Mouse (Mus musculus) CH12.LX (cell line): ENCODE results near the gene Hist1h1t. TPM values are rescaled to one million over a fixed set of nuclear protein-coding genes. Genes with fewer than 3 reads are reported as not detected.
"Not testable (repeated sequence)": the region's sequence is repeated elsewhere in the genome, so short reads cannot be mapped to it uniquely, and the experiment has no call there.

ENCODE experiments used
- DNase-seq: peaks from one replicate; pipeline ENCODE4 v3.0.0-alpha.2; 2013; ENCODE audit errors: extremely low read depth
- H3K27ac ChIP-seq: 2 replicates; pipeline ENCODE4 v1.5.1; 2012; ENCODE audit warnings: low read depth, mild to moderate bottlenecking, control low read depth, moderate library complexity; ENCODE audit not compliant: insufficient read depth
- H3K27me3 ChIP-seq: replicated peaks from 2 replicates; pipeline ENCODE3; 2012; ENCODE audit warnings: inconsistent platforms
- H3K36me3 ChIP-seq, 2 experiments: replicated peaks in 1 of 2; 2 replicates each; pipeline versions ENCODE3 to v1.6.1; 2012; ENCODE audit warnings: inconsistent platforms in 1 of 2, low read length in 1 of 2, mild to moderate bottlenecking in 1 of 2, mixed read lengths in 1 of 2, moderate library complexity in 1 of 2; ENCODE audit not compliant: control insufficient read depth in 1 of 2, insufficient read depth in 1 of 2
- H3K4me1 ChIP-seq, 2 experiments: 2 replicates each; pipeline ENCODE4 v1.6.1; 2012; ENCODE audit warnings: inconsistent platforms in 1 of 2, moderate library complexity in 1 of 2; ENCODE audit not compliant: insufficient read depth in 2 of 2, control insufficient read depth in 1 of 2
- H3K4me2 ChIP-seq: 2 replicates; pipeline ENCODE4 v1.6.1; 2012; ENCODE audit warnings: low read depth, mild to moderate bottlenecking, control low read depth; ENCODE audit not compliant: poor library complexity, insufficient read depth, severe bottlenecking
- H3K4me3 ChIP-seq, 3 experiments: fragments of 150-350 bp in 1 of 3; sonication (generic) in 1 of 3; replicated peaks in 1 of 3; 2 replicates each; pipeline versions ENCODE3 to v1.5.1; 2011 to 2012; ENCODE audit warnings: low read depth in 2 of 3, low read length in 2 of 3, mild to moderate bottlenecking in 2 of 3, moderate library complexity in 2 of 3, control low read depth in 1 of 3, improper control_type of control experiment in 1 of 3, inconsistent platforms in 1 of 3, mixed read lengths in 1 of 3; ENCODE audit not compliant: poor library complexity in 1 of 3
- H3K79me2 ChIP-seq: replicated peaks from 2 replicates; pipeline ENCODE4 v1.6.1; 2012; ENCODE audit warnings: mild to moderate bottlenecking, moderate library complexity; ENCODE audit not compliant: control insufficient read depth, poor library complexity, insufficient read depth, severe bottlenecking; ENCODE audit errors: extremely low read depth
- H3K9ac ChIP-seq: 2 replicates; pipeline ENCODE4 v1.6.1; 2012; ENCODE audit warnings: low read depth, mild to moderate bottlenecking, control low read depth, moderate library complexity; ENCODE audit not compliant: insufficient read depth
- H3K9me3 ChIP-seq: replicated peaks from 2 replicates; pipeline ENCODE3; 2012; ENCODE audit warnings: low read length, inconsistent platforms, mixed read lengths
- BHLHE40 ChIP-seq: IDR thresholded peaks from 2 replicates; pipeline ENCODE4 v1.6.1; 2011; ENCODE audit warnings: mild to moderate bottlenecking, low read depth, low read length, improper control_type of control experiment
- CHD1 ChIP-seq: IDR thresholded peaks from 2 replicates; pipeline ENCODE4 v1.6.1; 2012; ENCODE audit warnings: low read depth, low read length, improper control_type of control experiment, inconsistent platforms
- CHD2 ChIP-seq: IDR thresholded peaks from 2 replicates; pipeline ENCODE4 v1.6.1; 2011; ENCODE audit warnings: low read length, improper control_type of control experiment
- E2F4 ChIP-seq: IDR thresholded peaks from 2 replicates; pipeline ENCODE4 v1.6.1; 2011; ENCODE audit warnings: low read depth, low read length, improper control_type of control experiment; ENCODE audit not compliant: insufficient replicate concordance
- HCFC1 ChIP-seq: IDR thresholded peaks from 2 replicates; pipeline ENCODE4 v1.6.1; 2012; ENCODE audit warnings: low read depth, mild to moderate bottlenecking, inconsistent platforms, low read length, improper control_type of control experiment
- IRF4 ChIP-seq: IDR thresholded peaks from 2 replicates; pipeline ENCODE4 v1.6.1; 2014; ENCODE audit warnings: low read depth, mild to moderate bottlenecking, inconsistent platforms, low read length, improper control_type of control experiment
- JUN ChIP-seq: IDR thresholded peaks from 2 replicates; pipeline ENCODE4 v1.6.1; 2011; ENCODE audit warnings: low read depth, mild to moderate bottlenecking, low read length, improper control_type of control experiment, moderate library complexity; ENCODE audit not compliant: insufficient read depth
- JUND ChIP-seq: conservative IDR thresholded peaks from 2 replicates; pipeline ENCODE4 v1.6.1; 2011; ENCODE audit warnings: low read depth, low read length, improper control_type of control experiment
- KAT2A ChIP-seq: IDR thresholded peaks from 2 replicates; pipeline ENCODE4 v1.6.1; 2012; ENCODE audit warnings: low read length, improper control_type of control experiment, inconsistent platforms; ENCODE audit not compliant: insufficient replicate concordance
- MAFK ChIP-seq: IDR thresholded peaks from 2 replicates; pipeline ENCODE4 v1.6.1; 2011; ENCODE audit warnings: low read length, improper control_type of control experiment; ENCODE audit not compliant: insufficient replicate concordance
- MAX ChIP-seq: IDR thresholded peaks from 2 replicates; pipeline ENCODE4 v1.6.1; 2011; ENCODE audit warnings: low read length, improper control_type of control experiment
- MAZ ChIP-seq: IDR thresholded peaks from 2 replicates; pipeline ENCODE4 v1.6.1; 2012; ENCODE audit warnings: low read depth, mild to moderate bottlenecking, inconsistent platforms, low read length, improper control_type of control experiment, moderate library complexity
- MEF2A ChIP-seq: IDR thresholded peaks from 2 replicates; pipeline ENCODE4 v1.6.1; 2014; ENCODE audit warnings: low read depth, mild to moderate bottlenecking, inconsistent platforms, low read length, improper control_type of control experiment, borderline replicate concordance
- MXI1 ChIP-seq: IDR thresholded peaks from 2 replicates; pipeline ENCODE4 v1.6.1; 2011; ENCODE audit warnings: mild to moderate bottlenecking, low read depth, low read length, improper control_type of control experiment
- MYC ChIP-seq: IDR thresholded peaks from 2 replicates; pipeline ENCODE4 v1.6.1; 2011; ENCODE audit warnings: low read depth, mild to moderate bottlenecking, improper control_type of control experiment, low read length
- NELFE ChIP-seq: IDR thresholded peaks from 2 replicates; pipeline ENCODE4 v1.6.1; 2011; ENCODE audit warnings: low read depth, low read length, improper control_type of control experiment
- NRF1 ChIP-seq: IDR thresholded peaks from 2 replicates; pipeline ENCODE4 v1.6.1; 2014; ENCODE audit warnings: low read depth, mild to moderate bottlenecking, inconsistent platforms, low read length, improper control_type of control experiment, moderate library complexity
- POLR2A ChIP-seq: IDR thresholded peaks from 2 replicates; pipeline ENCODE4 v1.6.1; 2011; ENCODE audit warnings: low read depth, mild to moderate bottlenecking, improper control_type of control experiment, low read length
- POLR2AphosphoS2 ChIP-seq: IDR thresholded peaks from 2 replicates; pipeline ENCODE4 v1.6.1; 2011; ENCODE audit warnings: low read depth, low read length, improper control_type of control experiment
- SIN3A ChIP-seq: IDR thresholded peaks from 2 replicates; pipeline ENCODE4 v1.6.1; 2012; ENCODE audit warnings: low read length, improper control_type of control experiment, inconsistent platforms
- TBP ChIP-seq: conservative IDR thresholded peaks from 2 replicates; pipeline ENCODE4 v1.6.1; 2011; ENCODE audit warnings: low read depth, low read length, improper control_type of control experiment
- TCF12 ChIP-seq: IDR thresholded peaks from 2 replicates; pipeline ENCODE4 v1.6.1; 2014; ENCODE audit warnings: low read depth, mild to moderate bottlenecking, inconsistent platforms, low read length, improper control_type of control experiment
- UBTF ChIP-seq: IDR thresholded peaks from 2 replicates; pipeline ENCODE4 v1.6.1; 2012; ENCODE audit warnings: low read depth, mild to moderate bottlenecking, inconsistent platforms, low read length, improper control_type of control experiment, moderate library complexity
- USF2 ChIP-seq: conservative IDR thresholded peaks from 2 replicates; pipeline ENCODE4 v1.6.1; 2011; ENCODE audit warnings: low read depth, low read length, improper control_type of control experiment
- ZMIZ1 ChIP-seq: IDR thresholded peaks from 2 replicates; pipeline ENCODE4 v1.6.1; 2012; ENCODE audit warnings: low read depth, mild to moderate bottlenecking, inconsistent platforms, low read length, improper control_type of control experiment
- ZNF384 ChIP-seq: IDR thresholded peaks from 2 replicates; pipeline ENCODE4 v1.6.1; 2012; ENCODE audit warnings: low read depth, low read length, improper control_type of control experiment, inconsistent platforms
- dilution Hi-C: fragments of 300-500 bp; cut with MboI; formaldehyde crosslinking; loops from 2 replicates; pipeline ENCODE4 v1.14.3; 2020; ENCODE audit warnings: low sequenced_read_pairs; ENCODE audit not compliant: extremely low pct_unique_long_range_greater_than_20kb, extremely low pct_ligation_motif_present
- in situ Hi-C: fragments of 300-500 bp; cut with MboI; formaldehyde crosslinking; loops from 3 replicates; pipeline ENCODE4 v1.14.3; 2019; ENCODE audit warnings: low sequenced_read_pairs, low pct_ligation_motif_present, low pct_unique_long_range_greater_than_20kb, mixed read lengths
- polyA plus RNA-seq: library from polyadenylated mRNA; unstranded; fragments of >175 nt; gene quantifications from 2 replicates; pipeline ENCODE4 v1.2.1, GENCODE M21; 2012; ENCODE audit warnings: low read depth; ENCODE audit not compliant: insufficient read length
- total RNA-seq, 2 experiments: library from RNA; depleted of rRNA; stranded (reverse); fragments of 300-350 nt in 1 of 2; fragments of >200 nt in 1 of 2; gene quantifications; 2 replicates each; pipeline ENCODE4 v1.2.3; 2012 to 2014

Hist1h1t gene
- total and polyA plus RNA-seq, 3 experiments = 0.38 TPM; not detected in 2

GRCm38 (mm10) chr13:23683755-23684281 is 11.8 kb upstream of the Hist1h1t start, which contains the start of the genes Hist1h2ac and Hist1h2bc (continued):
- 0 out of 2 replicates have a peak, but pooled peaks have one; percentile 38 for TF ChIP-seq CHD1
- peak; percentile 99 for TF ChIP-seq TCF12

GRCm38 (mm10) chr13:23684295-23684945 is 11.2 kb upstream of the Hist1h1t start:
- H3K27me3 ChIP-seq, H3K9me3 ChIP-seq, dilution Hi-C loops, H3K36me3 ChIP-seq, H3K79me2 ChIP-seq: not testable (repeated sequence)
- Histone ChIP-seq H3K9ac (peak overlapping the region; percentile 91), H3K4me2 (peak overlapping the region; percentile 97), H3K27ac (peak overlapping the region; percentile 99), H3K4me1 (peaks cover 8 to 36% of the 10 kb centered on the region in 2 experiments; a peak in 3 of 4 replicates), H3K4me3 (peak overlapping the region; percentile 39 to 66 (median 47))
- in situ Hi-C loops = loop anchor here (10.0 kb wide), 1 partner anchor 50 kb away; no protein-coding TSS in a partner anchor
- DNase-seq = peak; percentile 90
- TF ChIP-seq MEF2A = peak; percentile 40; the same call in 1 of the 2 replicates
- peak; percentile 68 for TF ChIP-seq TBP
- TF ChIP-seq JUND = peak; percentile 57
- peak; percentile 56 for TF ChIP-seq HCFC1
- peak; percentile 84 for TF ChIP-seq SIN3A
- 0 out of 2 replicates have a peak, but pooled peaks have one; percentile 23 for TF ChIP-seq BHLHE40
- peak; percentile 47 for TF ChIP-seq CHD2
- peak; percentile 82 for TF ChIP-seq MXI1
- peak; percentile 79 for TF ChIP-seq NELFE
- 0 out of 2 replicates have a peak, but pooled peaks have one; percentile 46 for TF ChIP-seq MAZ
- TF ChIP-seq IRF4 = peak; percentile 14; the same call in 1 of the 2 replicates
- TF ChIP-seq UBTF = peak; percentile 98
- peak; percentile 99 for TF ChIP-seq ZNF384
- peak; percentile 16; the same call in 1 of the 2 replicates for TF ChIP-seq MAFK
- TF ChIP-seq KAT2A = 0 out of 2 replicates have a peak, but pooled peaks have one; percentile 59
- TF ChIP-seq MYC = peak; percentile 69; the same call in 1 of the 2 replicates
- peak; percentile 4; the same call in 1 of the 2 replicates for TF ChIP-seq JUN
- peak; percentile 99 for TF ChIP-seq POLR2AphosphoS2
- TF ChIP-seq NRF1 = peak; percentile 55; the same call in 1 of the 2 replicates
- peak; percentile 82; the same call in 1 of the 2 replicates for TF ChIP-seq POLR2A
- TF ChIP-seq E2F4 = peak; percentile 59; the same call in 1 of the 2 replicates
- peak; percentile 70 for TF ChIP-seq MAX
- TF ChIP-seq ZMIZ1 = peak; percentile 98
- peak; percentile 34 for TF ChIP-seq USF2
- TF ChIP-seq TCF12 = peak; percentile 52; the same call in 1 of the 2 replicates
